Mouse (Mus musculus): Measurements from ENCODE around the gene Camkmt.

GRCm38 (mm10) chr17:85101751-85102150 lies 11.4 kb downstream of the Camkmt start:
- TF ChIP-seq CTCF (IDR thresholded peaks at IDR 0.05; ENCODE audit: extremely low read depth, insufficient read length, insufficient replicate concordance, low read depth, low read length) (no peak), POLR2A (IDR thresholded peaks at IDR 0.05; ENCODE audit: low read depth, low read length) (no peak)

Data from small intestine, adult 2 months (tissue).